Mouse (Mus musculus) fat pad, adult 2 months (tissue): Measurements from ENCODE around the gene Olfr329-ps.
"Not testable (repeated sequence)": the region's sequence is repeated elsewhere in the genome, so short reads cannot be mapped to it uniquely, and the experiment has no call there.

ENCODE experiments used
- DNase-seq: peaks from one replicate; pipeline ENCODE4 v3.0.0-alpha.2; 2011; ENCODE audit warnings: low read depth, low spot score; ENCODE audit errors: extremely low read depth

Gene Olfr329-ps

GRCm38 (mm10) chr11:58546322-58546721 lies at the start of gene Olfr329-ps:
Gene Olfr329-ps, minus strand, starts transcription at chr11:58546422.
- DNase-seq: no peak

GRCm38 (mm10) chr11:58594814-58595213 lies 48.6 kb upstream of the Olfr329-ps start, which contains the start of gene Olfr324:
Gene Olfr324, plus strand, starts transcription at chr11:58595114.
- DNase-seq: no peak

- DNase-seq: no peak
Observed at GRCm38 (mm10) chr11:58588620-58589250, 42.5 kb upstream of the Olfr329-ps start.

- DNase-seq: no peak
Observed at GRCm38 (mm10) chr11:58587898-58588348, 41.7 kb upstream of the Olfr329-ps start.

GRCm38 (mm10) chr11:58578636-58579035 lies 32.4 kb upstream of the Olfr329-ps start:
- DNase-seq: no peak

- DNase-seq: no peak
Observed at GRCm38 (mm10) chr11:58577430-58577829, 31.2 kb upstream of the Olfr329-ps start, which contains the start of gene Olfr325. Gene Olfr325, plus strand, starts transcription at chr11:58577730.

- no peak for DNase-seq
Observed at GRCm38 (mm10) chr11:58570405-58570804, 24.2 kb upstream of the Olfr329-ps start, which contains the start of gene Olfr224. Gene Olfr224, minus strand, starts transcription at chr11:58570553.

GRCm38 (mm10) chr11:58555536-58555935 lies 9.3 kb upstream of the Olfr329-ps start, which contains the start of gene Olfr328:
Gene Olfr328, minus strand, starts transcription at chr11:58555636.
- no peak for DNase-seq

- not testable (repeated sequence) for DNase-seq
Observed at GRCm38 (mm10) chr11:58534736-58535135, 11.5 kb downstream of the Olfr329-ps start, which contains the start of gene Olfr330. Gene Olfr330, minus strand, starts transcription at chr11:58534836.

GRCm38 (mm10) chr11:58519756-58520155 lies 26.5 kb downstream of the Olfr329-ps start:
- DNase-seq: not testable (repeated sequence)

- not testable (repeated sequence) for DNase-seq
Observed at GRCm38 (mm10) chr11:58518916-58519315, 27.3 kb downstream of the Olfr329-ps start.

- DNase-seq: not testable (repeated sequence)
Observed at GRCm38 (mm10) chr11:58509058-58509457, 37.2 kb downstream of the Olfr329-ps start.

GRCm38 (mm10) chr11:58502472-58502871 lies 43.8 kb downstream of the Olfr329-ps start, which contains the start of gene Olfr331:
Gene Olfr331, minus strand, starts transcription at chr11:58502572.
- not testable (repeated sequence) for DNase-seq

GRCm38 (mm10) chr11:58499290-58499689 lies 46.9 kb downstream of the Olfr329-ps start:
- DNase-seq: no peak

- no peak for DNase-seq
Observed at GRCm38 (mm10) chr11:58498761-58499160, 47.5 kb downstream of the Olfr329-ps start.

GRCm38 (mm10) chr11:58492455-58492854 lies 53.8 kb downstream of the Olfr329-ps start, which contains the start of gene Olfr332:
Gene Olfr332, minus strand, starts transcription at chr11:58492555.
- DNase-seq: no peak
